Mouse (Mus musculus): ENCODE measurements around the gene Esrrb. TPM values are rescaled to one million over a fixed set of nuclear protein-coding genes. Genes with fewer than 3 reads are reported as not detected.

Gene Esrrb
- polyA plus RNA-seq, 1 experiment from 2014 or later, result 0.14 TPM

GRCm38 (mm10) chr12:86483413-86483841 is 122.5 kb downstream of the Esrrb start:
- H3K36me3 ChIP-seq (replicated peaks; ENCODE audit: control insufficient read depth, insufficient read depth, low read depth, low read length), result no peaks in the 10 kb centered on the region
- no peak for DNase-seq (ENCODE audit: low spot score)
- H3K27ac ChIP-seq (replicated peaks; ENCODE audit: low read depth, low read length), result no peak overlapping the region
- H3K4me3 ChIP-seq (ENCODE audit: low read depth, low read length), result no peak overlapping the region
- no peaks in the 10 kb centered on the region for H3K27me3 ChIP-seq (ENCODE audit: control insufficient read depth, insufficient read depth, low read length)
- H3K4me1 ChIP-seq (ENCODE audit: control insufficient read depth, insufficient read depth, low read length), result no peaks in the 10 kb centered on the region
- no peak overlapping the region for H3K9ac ChIP-seq (replicated peaks; ENCODE audit: low read length)
- no peaks in the 10 kb centered on the region for H3K9me3 ChIP-seq (replicated peaks; ENCODE audit: control insufficient read depth, low read length)
- ATAC-seq (replicated peaks; ENCODE audit: insufficient number of reproducible peaks, low FRiP score, low TSS enrichment, low read depth), result 0 out of 2 replicates have a peak, but pooled peaks have one; percentile 22
- WGBS, result 50% methylated on average over 5 of the region's 5 CpGs
- H3K4me2 ChIP-seq (ENCODE audit: low read depth, low read length), result no peak overlapping the region

- no peak overlapping the region for H3K9ac ChIP-seq (replicated peaks; ENCODE audit: low read length)
- 63% methylated on average over 3 of the region's 3 CpGs for WGBS
- no peak overlapping the region for H3K27ac ChIP-seq (replicated peaks; ENCODE audit: low read depth, low read length)
- no peak overlapping the region for H3K4me3 ChIP-seq (ENCODE audit: low read depth, low read length)
- H3K4me1 ChIP-seq (ENCODE audit: control insufficient read depth, insufficient read depth, low read length), result no peaks in the 10 kb centered on the region
- no peaks in the 10 kb centered on the region for H3K36me3 ChIP-seq (replicated peaks; ENCODE audit: control insufficient read depth, insufficient read depth, low read depth, low read length)
- ATAC-seq (replicated peaks; ENCODE audit: insufficient number of reproducible peaks, low FRiP score, low TSS enrichment, low read depth) (no peak), DNase-seq (ENCODE audit: low spot score) (no peak)
- no peaks in the 10 kb centered on the region for H3K9me3 ChIP-seq (replicated peaks; ENCODE audit: control insufficient read depth, low read length)
- H3K4me2 ChIP-seq (ENCODE audit: low read depth, low read length), result no peak overlapping the region
- no peaks in the 10 kb centered on the region for H3K27me3 ChIP-seq (ENCODE audit: control insufficient read depth, insufficient read depth, low read length)
Observed at GRCm38 (mm10) chr12:86488005-86488404, 127.1 kb downstream of the Esrrb start.

- Histone ChIP-seq H3K9me3 (replicated peaks; ENCODE audit: control insufficient read depth, low read length) (no peaks in the 10 kb centered on the region), H3K36me3 (replicated peaks; ENCODE audit: control insufficient read depth, insufficient read depth, low read depth, low read length) (no peaks in the 10 kb centered on the region), H3K9ac (replicated peaks; ENCODE audit: low read length) (no peak overlapping the region), H3K4me2 (ENCODE audit: low read depth, low read length) (no peak overlapping the region), H3K4me3 (ENCODE audit: low read depth, low read length) (no peak overlapping the region), H3K27ac (replicated peaks; ENCODE audit: low read depth, low read length) (no peak overlapping the region), H3K27me3 (ENCODE audit: control insufficient read depth, insufficient read depth, low read length) (no peaks in the 10 kb centered on the region), H3K4me1 (ENCODE audit: control insufficient read depth, insufficient read depth, low read length) (no peaks in the 10 kb centered on the region)
- 79% methylated on average over 5 of the region's 5 CpGs for WGBS
- DNase-seq (ENCODE audit: low spot score) (no peak), ATAC-seq (replicated peaks; ENCODE audit: insufficient number of reproducible peaks, low FRiP score, low TSS enrichment, low read depth) (no peak)
Observed at GRCm38 (mm10) chr12:86490052-86490451, 129.1 kb downstream of the Esrrb start.

GRCm38 (mm10) chr12:86491500-86491899 is 130.6 kb downstream of the Esrrb start:
- 69% methylated on average over 3 of the region's 3 CpGs for WGBS
- ATAC-seq (replicated peaks; ENCODE audit: insufficient number of reproducible peaks, low FRiP score, low TSS enrichment, low read depth) (no peak), DNase-seq (ENCODE audit: low spot score) (no peak)
- Histone ChIP-seq H3K9me3 (replicated peaks; ENCODE audit: control insufficient read depth, low read length) (no peaks in the 10 kb centered on the region), H3K27ac (replicated peaks; ENCODE audit: low read depth, low read length) (no peak overlapping the region), H3K4me1 (ENCODE audit: control insufficient read depth, insufficient read depth, low read length) (no peaks in the 10 kb centered on the region), H3K9ac (replicated peaks; ENCODE audit: low read length) (no peak overlapping the region), H3K36me3 (replicated peaks; ENCODE audit: control insufficient read depth, insufficient read depth, low read depth, low read length) (no peaks in the 10 kb centered on the region), H3K4me3 (ENCODE audit: low read depth, low read length) (no peak overlapping the region), H3K27me3 (ENCODE audit: control insufficient read depth, insufficient read depth, low read length) (no peaks in the 10 kb centered on the region), H3K4me2 (ENCODE audit: low read depth, low read length) (no peak overlapping the region)

- Histone ChIP-seq H3K27me3 (ENCODE audit: control insufficient read depth, insufficient read depth, low read length) (no peaks in the 10 kb centered on the region), H3K9me3 (replicated peaks; ENCODE audit: control insufficient read depth, low read length) (no peaks in the 10 kb centered on the region), H3K9ac (replicated peaks; ENCODE audit: low read length) (no peak overlapping the region), H3K27ac (replicated peaks; ENCODE audit: low read depth, low read length) (no peak overlapping the region), H3K36me3 (replicated peaks; ENCODE audit: control insufficient read depth, insufficient read depth, low read depth, low read length) (no peaks in the 10 kb centered on the region), H3K4me3 (ENCODE audit: low read depth, low read length) (no peak overlapping the region), H3K4me2 (ENCODE audit: low read depth, low read length) (no peak overlapping the region; the same call in 1 of the 2 replicates), H3K4me1 (ENCODE audit: control insufficient read depth, insufficient read depth, low read length) (no peaks in the 10 kb centered on the region)
- DNase-seq (ENCODE audit: low spot score) (peak; percentile 60), ATAC-seq (replicated peaks; ENCODE audit: insufficient number of reproducible peaks, low FRiP score, low TSS enrichment, low read depth) (peak; percentile 58; the same call in 1 of the 2 replicates)
- 21% methylated on average over 8 of the region's 9 CpGs for WGBS
Observed at GRCm38 (mm10) chr12:86492822-86493221, 131.9 kb downstream of the Esrrb start.

GRCm38 (mm10) chr12:86497126-86497525 is 136.2 kb downstream of the Esrrb start:
- DNase-seq (ENCODE audit: low spot score) (no peak), ATAC-seq (replicated peaks; ENCODE audit: insufficient number of reproducible peaks, low FRiP score, low TSS enrichment, low read depth) (no peak)
- no peak overlapping the region for H3K9ac ChIP-seq (replicated peaks; ENCODE audit: low read length)
- H3K4me1 ChIP-seq (ENCODE audit: control insufficient read depth, insufficient read depth, low read length), result no peaks in the 10 kb centered on the region
- no peak overlapping the region for H3K27ac ChIP-seq (replicated peaks; ENCODE audit: low read depth, low read length)
- no peak overlapping the region for H3K4me2 ChIP-seq (ENCODE audit: low read depth, low read length)
- no peaks in the 10 kb centered on the region for H3K36me3 ChIP-seq (replicated peaks; ENCODE audit: control insufficient read depth, insufficient read depth, low read depth, low read length)
- no peak overlapping the region for H3K4me3 ChIP-seq (ENCODE audit: low read depth, low read length)
- H3K9me3 ChIP-seq (replicated peaks; ENCODE audit: control insufficient read depth, low read length), result no peaks in the 10 kb centered on the region
- no peaks in the 10 kb centered on the region for H3K27me3 ChIP-seq (ENCODE audit: control insufficient read depth, insufficient read depth, low read length)
- WGBS, result 88% methylated on average over 4 of the region's 4 CpGs

- Histone ChIP-seq H3K27me3 (ENCODE audit: control insufficient read depth, insufficient read depth, low read length) (no peaks in the 10 kb centered on the region), H3K4me2 (ENCODE audit: low read depth, low read length) (no peak overlapping the region), H3K4me3 (ENCODE audit: low read depth, low read length) (no peak overlapping the region), H3K27ac (replicated peaks; ENCODE audit: low read depth, low read length) (no peak overlapping the region), H3K4me1 (ENCODE audit: control insufficient read depth, insufficient read depth, low read length) (no peaks in the 10 kb centered on the region), H3K9me3 (replicated peaks; ENCODE audit: control insufficient read depth, low read length) (no peaks in the 10 kb centered on the region), H3K9ac (replicated peaks; ENCODE audit: low read length) (no peak overlapping the region), H3K36me3 (replicated peaks; ENCODE audit: control insufficient read depth, insufficient read depth, low read depth, low read length) (no peaks in the 10 kb centered on the region)
- DNase-seq (ENCODE audit: low spot score) (no peak), ATAC-seq (replicated peaks; ENCODE audit: insufficient number of reproducible peaks, low FRiP score, low TSS enrichment, low read depth) (no peak)
- 27% methylated on average over 6 of the region's 6 CpGs for WGBS
Observed at GRCm38 (mm10) chr12:86498765-86499164, 137.8 kb downstream of the Esrrb start.

GRCm38 (mm10) chr12:86501728-86502127 is 140.8 kb downstream of the Esrrb start:
- no peak overlapping the region for H3K9ac ChIP-seq (replicated peaks; ENCODE audit: low read length)
- no peak overlapping the region for H3K4me3 ChIP-seq (ENCODE audit: low read depth, low read length)
- no peaks in the 10 kb centered on the region for H3K4me1 ChIP-seq (ENCODE audit: control insufficient read depth, insufficient read depth, low read length)
- H3K27ac ChIP-seq (replicated peaks; ENCODE audit: low read depth, low read length), result no peak overlapping the region
- ATAC-seq (replicated peaks; ENCODE audit: insufficient number of reproducible peaks, low FRiP score, low TSS enrichment, low read depth), result no peak
- WGBS, result 81% methylated on average over 10 of the region's 10 CpGs
- H3K27me3 ChIP-seq (ENCODE audit: control insufficient read depth, insufficient read depth, low read length), result no peaks in the 10 kb centered on the region
- no peaks in the 10 kb centered on the region for H3K36me3 ChIP-seq (replicated peaks; ENCODE audit: control insufficient read depth, insufficient read depth, low read depth, low read length)
- DNase-seq (ENCODE audit: low spot score), result no peak
- no peak overlapping the region for H3K4me2 ChIP-seq (ENCODE audit: low read depth, low read length)
- H3K9me3 ChIP-seq (replicated peaks; ENCODE audit: control insufficient read depth, low read length), result no peaks in the 10 kb centered on the region
